15 mouse cellular contexts compared by ENCODE assay signal in genomic region chr12:17552949-17553348, GRCm38 (mm10). TPM values are rescaled to one million over a fixed set of nuclear protein-coding genes. Genes with fewer than 3 reads are reported as not detected.
DNase-seq lines count a peak whose midpoint lies in the region; ATAC-seq and TF ChIP-seq lines count a peak whose summit lies in the region.
"Had no signal": no experiment of that assay in that cellular context is flagged by ENCODE, and none has a peak within 500 bp of the region (broad histone marks: within the 10 kb centered on the region; RNA-seq: fewer than 3 reads in every experiment).

No protein-coding gene starts in this region.

- H3K27ac ChIP-seq in forebrain, embryonic 11.5 days (ENCODE audit: low read depth, low read length) = no peak overlapping the region
- H3K27ac ChIP-seq in forebrain, embryonic 13.5 days = no peak overlapping the region
- 0 out of 2 replicates have a peak overlapping the region, but pooled peaks have one; percentile 3 for H3K27ac ChIP-seq in ES-Bruce4 (ENCODE audit: insufficient read depth, low read length)
- H3K27ac ChIP-seq in kidney, embryonic 15.5 days = no peak overlapping the region
- H3K27ac ChIP-seq: heart, embryonic 13.5 days; neural tube, embryonic 13.5 days had no signal

- no peak for TF ChIP-seq CTCF in ES-Bruce4 (IDR thresholded peaks at IDR 0.05; ENCODE audit: low read depth, low read length)

- H3K36me3 ChIP-seq in forebrain, embryonic 11.5 days (ENCODE audit: control insufficient read depth, insufficient read depth, low read length) = peaks cover 2% of the 10 kb centered on the region; the same call in 1 of the 2 replicates
- peaks cover 42% of the 10 kb centered on the region for H3K36me3 ChIP-seq in forebrain, embryonic 13.5 days (ENCODE audit: poor library complexity, severe bottlenecking)
- peaks cover 31% of the 10 kb centered on the region for H3K36me3 ChIP-seq in ES-Bruce4 (ENCODE audit: control insufficient read depth, insufficient read depth, low read length, poor library complexity, severe bottlenecking)
- peaks cover 41% of the 10 kb centered on the region for H3K36me3 ChIP-seq in kidney, embryonic 15.5 days

- DNase-seq in forebrain, embryonic 11.5 days (ENCODE audit: low spot score) = peak; percentile 51
- DNase-seq in 3134 (ENCODE audit: extremely low read depth, insufficient read length, low spot score) = peak; percentile 21
- DNase-seq in induced T-regulatory cell, adult 2 months (ENCODE audit: low read depth) = peak; percentile 28
- no peak for DNase-seq in heart, postnatal 4 days
- no peak for DNase-seq in right cerebral cortex, postnatal 36 days (ENCODE audit: low spot score in 2 of 2)
- DNase-seq: cerebellum, postnatal 36 days; kidney, adult 9 months; layer of hippocampus, postnatal 36 days; left cerebral cortex, postnatal 4 days had no signal

- no peak overlapping the region for H3K4me2 ChIP-seq in forebrain, embryonic 11.5 days (ENCODE audit: low read depth, low read length, severe bottlenecking)
- no peak overlapping the region for H3K4me2 ChIP-seq in forebrain, embryonic 13.5 days
- H3K4me2 ChIP-seq in kidney, embryonic 15.5 days = no peak overlapping the region
- H3K4me2 ChIP-seq: heart, embryonic 13.5 days; neural tube, embryonic 13.5 days had no signal

- H3K4me3 ChIP-seq in forebrain, embryonic 11.5 days (ENCODE audit: low read depth, low read length) = no peak overlapping the region
- H3K4me3 ChIP-seq in forebrain, embryonic 13.5 days = no peak overlapping the region
- H3K4me3 ChIP-seq in ES-Bruce4 (ENCODE audit: low read depth, low read length) = no peak overlapping the region
- no peak overlapping the region for H3K4me3 ChIP-seq in kidney, embryonic 15.5 days (replicated peaks)
- H3K4me3 ChIP-seq: heart, embryonic 13.5 days; megakaryocyte, embryonic 14.5 days; neural tube, embryonic 13.5 days had no signal

- TF ChIP-seq POLR2A in ES-Bruce4 (IDR thresholded peaks at IDR 0.05; ENCODE audit: insufficient read depth, low read length) = no peak

- 81% methylated on average over 2 of the region's 2 CpGs for WGBS in forebrain, embryonic 11.5 days
- whole genome bisulfite sequencing in forebrain, embryonic 13.5 days = 72% methylated on average over 2 of the region's 2 CpGs
- 83% methylated on average over 2 of the region's 2 CpGs for WGBS in kidney, embryonic 15.5 days

- no peak for TF ChIP-seq EP300 in ES-Bruce4 (IDR thresholded peaks at IDR 0.05; ENCODE audit: insufficient read depth, low read depth, low read length)

- H3K9ac ChIP-seq in forebrain, embryonic 11.5 days (ENCODE audit: low read length) = no peak overlapping the region
- no peak overlapping the region for H3K9ac ChIP-seq in forebrain, embryonic 13.5 days
- H3K9ac ChIP-seq in ES-Bruce4 (ENCODE audit: low read depth, poor library complexity, severe bottlenecking) = no peak overlapping the region
- H3K9ac ChIP-seq in kidney, embryonic 15.5 days = no peak overlapping the region
- H3K9ac ChIP-seq: heart, embryonic 13.5 days; neural tube, embryonic 13.5 days had no signal

- H3K4me1 ChIP-seq in forebrain, embryonic 11.5 days (replicated peaks; ENCODE audit: control insufficient read depth, insufficient read depth, low read length) = peaks cover 8% of the 10 kb centered on the region; the same call in 1 of the 2 replicates
- peaks cover 30% of the 10 kb centered on the region for H3K4me1 ChIP-seq in forebrain, embryonic 13.5 days
- H3K4me1 ChIP-seq in ES-Bruce4 (ENCODE audit: control insufficient read depth, insufficient read depth, low read length) = no peaks in the 10 kb centered on the region
- H3K4me1 ChIP-seq in kidney, embryonic 15.5 days = peaks cover 14% of the 10 kb centered on the region

- H3K9me3 ChIP-seq in forebrain, embryonic 11.5 days (ENCODE audit: control insufficient read depth, low read length) = no peaks in the 10 kb centered on the region
- H3K9me3 ChIP-seq in forebrain, embryonic 13.5 days (replicated peaks) = no peaks in the 10 kb centered on the region
- H3K9me3 ChIP-seq in ES-Bruce4 (replicated peaks; ENCODE audit: control insufficient read depth, insufficient read depth, low read length, poor library complexity, severe bottlenecking) = no peaks in the 10 kb centered on the region
- H3K9me3 ChIP-seq in kidney, embryonic 15.5 days (replicated peaks) = no peaks in the 10 kb centered on the region
- H3K9me3 ChIP-seq: heart, embryonic 13.5 days; megakaryocyte, embryonic 14.5 days; neural tube, embryonic 13.5 days had no signal

- ATAC-seq in forebrain, embryonic 11.5 days (replicated peaks; ENCODE audit: low FRiP score) = no peak
- no peak for ATAC-seq in forebrain, embryonic 13.5 days
- ATAC-seq in kidney, embryonic 15.5 days (replicated peaks; ENCODE audit: low FRiP score) = no peak

- no peaks in the 10 kb centered on the region for H3K27me3 ChIP-seq in forebrain, embryonic 11.5 days (ENCODE audit: control insufficient read depth, insufficient read depth, low read length)
- H3K27me3 ChIP-seq in forebrain, embryonic 13.5 days = no peaks in the 10 kb centered on the region
- H3K27me3 ChIP-seq in ES-Bruce4 (ENCODE audit: control insufficient read depth, insufficient read depth, low read length, poor library complexity, severe bottlenecking) = no peaks in the 10 kb centered on the region
- no peaks in the 10 kb centered on the region for H3K27me3 ChIP-seq in kidney, embryonic 15.5 days
- H3K27me3 ChIP-seq: heart, embryonic 13.5 days; neural tube, embryonic 13.5 days had no signal

RNA-seq across cellular contexts. Expression of gene Odc1, which starts 8.4 kb away (rescaled TPM):
- polyA plus RNA-seq in forebrain, embryonic 11.5 days (2014; fragmentation: Nextera tagmentation; extraction: Ambion mirVana) = 339 and 354 TPM in 2 replicates
- polyA plus RNA-seq in forebrain, embryonic 13.5 days (2015; fragmentation: Nextera tagmentation; extraction: Ambion mirVana) = 236 and 267 TPM in 2 replicates
- 628 and 653 TPM in 2 replicates for polyA plus RNA-seq in ES-Bruce4 (2011; ENCODE audit: insufficient read depth, insufficient read length, low read depth, missing spikeins)
- total RNA-seq in heart, postnatal 4 days (2021) = 100 to 1,000 TPM; 158 to 160 TPM
- polyA plus RNA-seq in kidney, embryonic 15.5 days (2015; fragmentation: Nextera tagmentation; extraction: Ambion mirVana) = 218 and 231 TPM in 2 replicates

Comparison
In these comparisons a context has a peak if more than half of its experiments do, and no peak if none do; other contexts are left out.
1. DNase-seq: peak in forebrain, embryonic 11.5 days (single experiment), 3134 (single experiment) and induced T-regulatory cell, adult 2 months (single experiment); none in heart, postnatal 4 days (single experiment) and right cerebral cortex, postnatal 36 days (0 of 2).